Comparison of ENCODE assay signal across 23 mouse cellular contexts in genomic region chr5:59591149-59591548, GRCm38 (mm10).
"Had no signal": no experiment of that assay in that cellular context is flagged by ENCODE, and none has a peak within 500 bp of the region (broad histone marks: within the 10 kb centered on the region; RNA-seq: fewer than 3 reads in every experiment).

No protein-coding gene starts in this region.

- H3K36me3 ChIP-seq: embryonic facial prominence, embryonic 12.5 days; embryonic facial prominence, embryonic 15.5 days; forebrain, embryonic 10.5 days; forebrain, embryonic 12.5 days; forebrain, embryonic 15.5 days; heart, embryonic 10.5 days had no signal

- ATAC-seq: forebrain, embryonic 13.5 days; forebrain, embryonic 14.5 days; forebrain, embryonic 15.5 days; forebrain, embryonic 16.5 days; forebrain, postnatal 0 days had no signal

- H3K9me3 ChIP-seq: embryonic facial prominence, embryonic 12.5 days; embryonic facial prominence, embryonic 15.5 days; forebrain, embryonic 10.5 days; forebrain, embryonic 12.5 days; forebrain, embryonic 13.5 days; forebrain, embryonic 15.5 days; heart, embryonic 10.5 days had no signal

- H3K4me2 ChIP-seq: embryonic facial prominence, embryonic 12.5 days; embryonic facial prominence, embryonic 15.5 days; forebrain, embryonic 12.5 days; forebrain, embryonic 13.5 days; forebrain, embryonic 15.5 days had no signal

- H3K9ac ChIP-seq: embryonic facial prominence, embryonic 12.5 days; embryonic facial prominence, embryonic 15.5 days; forebrain, embryonic 12.5 days; forebrain, embryonic 13.5 days; forebrain, embryonic 15.5 days; forebrain, postnatal 0 days had no signal

- H3K27me3 ChIP-seq: embryonic facial prominence, embryonic 12.5 days; embryonic facial prominence, embryonic 15.5 days; forebrain, embryonic 12.5 days; forebrain, embryonic 13.5 days; forebrain, embryonic 15.5 days had no signal

- H3K4me3 ChIP-seq: embryonic facial prominence, embryonic 12.5 days; embryonic facial prominence, embryonic 15.5 days; erythroblast, embryonic 14.5 days; forebrain, embryonic 10.5 days; forebrain, embryonic 12.5 days; forebrain, embryonic 13.5 days; forebrain, embryonic 15.5 days; gastrocnemius, adult 2 months; heart, adult 2 months; heart, embryonic 10.5 days had no signal

- DNase-seq: cerebellum, adult 2 months; cerebellum, adult 8-10 months; cerebellum, adult 9-10 months; cerebellum, adult 9-11 months; cerebellum, postnatal 36 days; embryo, embryonic 11 days; forebrain, postnatal 0 days; gastrocnemius, adult 2 months; gastrocnemius, postnatal 10 days; gastrocnemius, postnatal 14 days; gastrocnemius, postnatal 25 days; gastrocnemius, postnatal 36 days; heart, adult 2 months had no signal

- H3K27ac ChIP-seq: embryonic facial prominence, embryonic 12.5 days; embryonic facial prominence, embryonic 15.5 days; forebrain, embryonic 10.5 days; forebrain, embryonic 12.5 days; forebrain, embryonic 13.5 days; forebrain, embryonic 15.5 days; gastrocnemius, adult 2 months; heart, adult 2 months; heart, embryonic 10.5 days had no signal

- H3K4me1 ChIP-seq: embryonic facial prominence, embryonic 12.5 days; embryonic facial prominence, embryonic 15.5 days; forebrain, embryonic 10.5 days; forebrain, embryonic 12.5 days; forebrain, embryonic 13.5 days; forebrain, embryonic 15.5 days; heart, embryonic 10.5 days had no signal
